Mouse (Mus musculus): Measurements from ENCODE around the gene Dtnb.

Gene Dtnb

GRCm38 (mm10) chr12:3808396-3808981 lies 236.3 kb downstream of the Dtnb start:
- no peak for DNase-seq

GRCm38 (mm10) chr12:3809520-3810180 lies 237.5 kb downstream of the Dtnb start:
- DNase-seq, result no peak

- no peak for DNase-seq
These were observed 238.3 kb downstream of the Dtnb start for GRCm38 (mm10) chr12:3810455-3810854.

GRCm38 (mm10) chr12:3811596-3811995 lies 239.4 kb downstream of the Dtnb start:
- DNase-seq, result peak; percentile 31

- DNase-seq, result peak; percentile 38
These were observed 240.1 kb downstream of the Dtnb start for GRCm38 (mm10) chr12:3812251-3812650.

GRCm38 (mm10) chr12:3813138-3813537 lies 241.0 kb downstream of the Dtnb start:
- DNase-seq, result no peak

GRCm38 (mm10) chr12:3815386-3815785 lies 243.2 kb downstream of the Dtnb start:
- DNase-seq, result no peak

- DNase-seq, result no peak
These were observed 244.9 kb downstream of the Dtnb start for GRCm38 (mm10) chr12:3817033-3817432.

GRCm38 (mm10) chr12:3817566-3817965 lies 245.4 kb downstream of the Dtnb start:
- no peak for DNase-seq

GRCm38 (mm10) chr12:3819899-3820298 lies 247.7 kb downstream of the Dtnb start:
- peak; percentile 51 for DNase-seq

GRCm38 (mm10) chr12:3823408-3823807 lies 251.2 kb downstream of the Dtnb start:
- no peak for DNase-seq

GRCm38 (mm10) chr12:3824906-3825713 lies 252.9 kb downstream of the Dtnb start:
- DNase-seq, result no peak

- no peak for DNase-seq
These were observed 253.5 kb downstream of the Dtnb start for GRCm38 (mm10) chr12:3825714-3826080.

GRCm38 (mm10) chr12:3827771-3828170 lies 255.6 kb downstream of the Dtnb start:
- no peak for DNase-seq
